Mouse (Mus musculus): ENCODE measurements around the gene Kif1a. TPM values are rescaled to one million over a fixed set of nuclear protein-coding genes. Genes with fewer than 3 reads are reported as not detected.

Kif1a gene
- polyA plus RNA-seq, 1 experiment from 2014 or later, result 19.1 TPM

- H3K36me3 ChIP-seq, result no peaks in the 10 kb centered on the region
- no peaks in the 10 kb centered on the region for H3K4me1 ChIP-seq
- H3K9ac ChIP-seq, result no peak overlapping the region
- H3K4me2 ChIP-seq, result no peak overlapping the region
- H3K27me3 ChIP-seq, result no peaks in the 10 kb centered on the region
- no peak for ATAC-seq (ENCODE audit: insufficient number of reproducible peaks, low FRiP score, low TSS enrichment, low read depth)
- H3K9me3 ChIP-seq, result no peaks in the 10 kb centered on the region
- no peak overlapping the region for H3K4me3 ChIP-seq
- no peak overlapping the region for H3K27ac ChIP-seq
Observed at GRCm38 (mm10) chr1:93014460-93014859, 87.3 kb downstream of the Kif1a start.

- H3K9ac ChIP-seq, result no peak overlapping the region
- no peaks in the 10 kb centered on the region for H3K36me3 ChIP-seq
- WGBS, result 78% methylated on average over 4 of the region's 4 CpGs
- H3K9me3 ChIP-seq, result no peaks in the 10 kb centered on the region
- no peak overlapping the region for H3K4me3 ChIP-seq
- no peaks in the 10 kb centered on the region for H3K27me3 ChIP-seq
- no peak for ATAC-seq (ENCODE audit: insufficient number of reproducible peaks, low FRiP score, low TSS enrichment, low read depth)
- no peak overlapping the region for H3K4me2 ChIP-seq
- H3K27ac ChIP-seq, result no peak overlapping the region
- H3K4me1 ChIP-seq, result no peaks in the 10 kb centered on the region
Observed at GRCm38 (mm10) chr1:93013367-93013766, 88.4 kb downstream of the Kif1a start.

DNA sequence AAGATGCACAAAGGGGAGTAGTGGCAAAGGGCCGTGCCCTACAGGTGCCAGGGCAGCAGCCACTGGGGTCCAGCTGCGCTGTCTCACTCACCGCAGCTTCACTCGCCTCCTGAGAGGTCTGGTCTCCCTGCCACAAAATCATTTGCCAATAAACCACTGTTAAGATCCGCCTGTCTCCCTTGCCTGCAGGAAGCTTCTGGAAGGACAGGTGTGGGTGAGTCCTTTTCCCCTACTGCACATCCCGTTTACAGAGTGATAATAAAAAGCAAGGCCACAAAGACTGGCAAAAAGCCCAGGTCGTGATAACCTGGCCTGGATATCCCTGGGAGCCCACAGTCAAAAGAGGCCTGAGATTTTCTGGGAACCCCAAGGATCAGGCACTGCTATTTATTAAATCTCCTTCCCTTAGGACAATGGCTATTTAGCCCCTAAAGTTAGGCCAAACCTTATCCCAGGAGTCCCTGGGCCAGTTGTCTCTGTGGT, 89.6 kb downstream of the Kif1a start:
- H3K27me3 ChIP-seq, result no peaks in the 10 kb centered on the region
- WGBS, result 57% methylated on average over 7 of the region's 7 CpGs
- no peaks in the 10 kb centered on the region for H3K4me1 ChIP-seq
- no peak overlapping the region for H3K27ac ChIP-seq
- H3K9me3 ChIP-seq, result no peaks in the 10 kb centered on the region
- H3K4me2 ChIP-seq, result no peak overlapping the region
- no peaks in the 10 kb centered on the region for H3K36me3 ChIP-seq
- ATAC-seq (ENCODE audit: insufficient number of reproducible peaks, low FRiP score, low TSS enrichment, low read depth), result no peak
- H3K9ac ChIP-seq, result no peak overlapping the region
- no peak overlapping the region for H3K4me3 ChIP-seq

GRCm38 (mm10) chr1:93010731-93011130, 91.0 kb downstream of the Kif1a start:
- no peak overlapping the region for H3K27ac ChIP-seq

GRCm38 (mm10) chr1:93009196-93009595, 92.6 kb downstream of the Kif1a start:
- no peak overlapping the region for H3K27ac ChIP-seq
- no peak for ATAC-seq (ENCODE audit: insufficient number of reproducible peaks, low FRiP score, low TSS enrichment, low read depth)
- WGBS, result 63% methylated on average over 4 of the region's 4 CpGs

More at GRCm38 (mm10) chr1:93010731-93011130, 91.0 kb downstream of the Kif1a start:
- Histone ChIP-seq H3K4me2 (no peak overlapping the region), H3K9me3 (no peaks in the 10 kb centered on the region), H3K4me1 (no peaks in the 10 kb centered on the region), H3K4me3 (no peak overlapping the region), H3K27me3 (0 out of 2 replicates have a peak, but pooled peaks cover 6% of the 10 kb centered on the region), H3K36me3 (no peaks in the 10 kb centered on the region), H3K9ac (no peak overlapping the region)
- WGBS, result 30% methylated on average over 3 of the region's 3 CpGs
- no peak for ATAC-seq (ENCODE audit: insufficient number of reproducible peaks, low FRiP score, low TSS enrichment, low read depth)

DNA sequence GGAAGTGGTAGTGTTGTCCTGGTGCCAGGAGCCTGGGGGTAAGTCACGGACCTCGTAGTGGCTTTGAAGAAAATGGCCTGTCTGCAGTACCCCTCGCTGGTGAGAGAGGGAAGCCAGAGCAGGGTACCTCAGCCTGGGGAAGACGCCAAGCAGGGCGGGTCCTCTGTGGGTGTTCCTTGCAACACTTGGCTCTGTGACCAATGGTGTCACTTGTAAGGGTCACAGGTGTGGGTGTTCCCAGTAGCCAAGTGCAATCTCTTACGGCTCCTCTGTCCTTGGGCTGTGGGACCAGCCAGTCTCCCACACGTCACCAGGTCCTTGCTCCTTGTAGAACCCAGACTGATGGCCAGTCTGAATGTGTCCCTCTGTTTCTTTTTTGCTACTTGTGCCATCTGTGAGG, 95.7 kb downstream of the Kif1a start, which contains the start of gene Aqp12:
TSS of gene Aqp12 (plus strand) at position 274 of the 400 bp plus-strand sequence.
- Histone ChIP-seq H3K4me2 (no peak within 1 kb of the TSS), H3K27me3 (0 out of 2 replicates have a peak, but pooled peaks cover 6% of the 10 kb centered on the region)
- WGBS, result 69% methylated on average over 7 of the region's 7 CpGs

More at GRCm38 (mm10) chr1:93009196-93009595, 92.6 kb downstream of the Kif1a start:
- Histone ChIP-seq H3K27me3 (0 out of 2 replicates have a peak, but pooled peaks cover 6% of the 10 kb centered on the region), H3K4me3 (no peak overlapping the region), H3K4me1 (no peaks in the 10 kb centered on the region), H3K4me2 (no peak overlapping the region), H3K9me3 (no peaks in the 10 kb centered on the region), H3K9ac (no peak overlapping the region), H3K36me3 (no peaks in the 10 kb centered on the region)

DNA sequence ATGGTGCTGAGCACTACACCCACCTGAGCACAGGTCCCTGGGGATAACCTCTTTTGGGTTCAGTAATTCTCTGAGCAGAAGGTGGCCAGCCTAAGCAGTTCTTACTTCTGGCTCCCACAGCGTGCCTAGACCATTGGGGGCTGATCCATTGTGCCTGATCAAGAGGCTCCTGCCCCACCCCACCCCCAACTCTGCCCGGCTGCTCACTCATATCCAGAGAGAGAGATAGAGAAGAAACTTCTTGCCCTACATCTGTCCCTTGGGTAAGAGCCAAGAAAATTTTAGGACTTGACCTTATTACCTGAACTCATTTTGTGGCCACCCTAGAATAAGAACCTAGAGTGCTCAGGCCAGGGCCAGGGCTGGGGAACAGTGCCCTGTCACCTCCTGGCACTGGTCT, 108.9 kb downstream of the Kif1a start:
- no peak overlapping the region for H3K4me2 ChIP-seq
- no peaks in the 10 kb centered on the region for H3K36me3 ChIP-seq
- no peaks in the 10 kb centered on the region for H3K9me3 ChIP-seq
- no peak overlapping the region for H3K9ac ChIP-seq
- 77% methylated on average over 2 of the region's 2 CpGs for WGBS
- H3K4me3 ChIP-seq, result no peak overlapping the region
- ATAC-seq (ENCODE audit: insufficient number of reproducible peaks, low FRiP score, low TSS enrichment, low read depth), result no peak
- peaks cover 3% of the 10 kb centered on the region; the same call in 1 of the 2 replicates for H3K4me1 ChIP-seq
- no peak overlapping the region for H3K27ac ChIP-seq
- H3K27me3 ChIP-seq, result no peaks in the 10 kb centered on the region

More for the DNA sequence above, 95.7 kb downstream of the Kif1a start, which contains the start of gene Aqp12:
- no peak for ATAC-seq (ENCODE audit: insufficient number of reproducible peaks, low FRiP score, low TSS enrichment, low read depth)
- H3K36me3 ChIP-seq, result no peaks in the 10 kb centered on the region
- no peak within 1 kb of the TSS for H3K27ac ChIP-seq
- H3K9ac ChIP-seq, result no peak within 1 kb of the TSS
- H3K9me3 ChIP-seq, result no peaks in the 10 kb centered on the region
- no peak within 1 kb of the TSS for H3K4me3 ChIP-seq
- no peaks in the 10 kb centered on the region for H3K4me1 ChIP-seq

DNA sequence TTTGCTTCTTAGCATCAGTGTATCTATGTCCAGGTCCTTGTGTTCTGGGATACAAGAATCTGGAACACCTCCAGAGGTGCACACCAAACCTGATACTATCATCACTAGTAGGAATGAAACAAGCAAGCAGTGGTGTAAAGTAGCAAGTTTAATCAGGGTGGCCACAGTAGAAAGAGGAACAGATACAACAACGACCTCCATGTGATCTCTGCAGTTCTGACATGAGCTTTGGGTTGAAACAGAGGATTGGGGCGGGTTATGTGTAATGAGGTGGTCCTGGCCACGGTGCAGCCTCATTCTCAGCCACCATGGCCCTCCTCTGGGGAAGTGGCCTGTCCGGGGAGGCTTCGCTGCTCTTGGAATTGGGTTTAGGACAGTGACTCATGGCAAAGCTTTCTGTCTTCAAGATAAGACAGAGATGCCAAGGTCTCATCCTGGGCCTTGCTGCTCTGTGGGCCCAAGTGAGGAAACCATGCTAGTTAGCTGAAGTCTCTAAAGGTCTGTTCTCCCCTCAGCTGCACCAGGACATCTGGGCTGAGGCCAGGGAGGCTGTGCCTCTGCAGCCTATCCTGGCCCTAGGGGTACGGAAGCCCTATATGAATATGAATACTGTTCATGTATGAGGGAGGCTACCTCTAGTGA, 109.4 kb downstream of the Kif1a start:
- H3K4me1 ChIP-seq, result peaks cover 3% of the 10 kb centered on the region; the same call in 1 of the 2 replicates
- WGBS, result 83% methylated on average over 6 of the region's 6 CpGs
- no peak for ATAC-seq (ENCODE audit: insufficient number of reproducible peaks, low FRiP score, low TSS enrichment, low read depth)

DNA sequence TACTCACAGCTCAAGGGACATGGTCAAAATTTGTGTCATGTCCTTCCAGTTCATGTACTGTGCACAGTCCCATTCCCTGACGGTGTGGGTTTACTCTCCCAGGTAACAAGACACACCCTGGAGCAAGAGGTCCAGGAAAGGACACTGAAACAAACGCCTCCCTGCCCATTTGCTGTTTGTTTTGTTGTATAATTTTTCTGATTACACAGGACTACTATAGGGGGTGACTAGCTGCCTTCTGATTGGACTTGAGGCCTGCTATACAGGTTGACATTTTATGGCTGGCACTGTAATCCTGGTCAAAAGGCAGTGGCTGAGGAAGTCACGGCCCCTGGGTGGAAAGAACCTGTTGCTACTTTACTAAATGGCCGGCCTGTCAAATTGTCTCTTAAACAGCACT, 111.9 kb downstream of the Kif1a start:
- no peaks in the 10 kb centered on the region for H3K36me3 ChIP-seq
- peaks cover 3% of the 10 kb centered on the region; the same call in 1 of the 2 replicates for H3K4me1 ChIP-seq
- ATAC-seq (ENCODE audit: insufficient number of reproducible peaks, low FRiP score, low TSS enrichment, low read depth), result no peak
- H3K9me3 ChIP-seq, result no peaks in the 10 kb centered on the region
- no peak overlapping the region for H3K9ac ChIP-seq
- H3K27ac ChIP-seq, result no peak overlapping the region
- H3K27me3 ChIP-seq, result no peaks in the 10 kb centered on the region
- no peak overlapping the region for H3K4me2 ChIP-seq
- 55% methylated on average over 4 of the region's 4 CpGs for WGBS
- H3K4me3 ChIP-seq, result no peak overlapping the region

More for the DNA sequence above, 109.4 kb downstream of the Kif1a start:
- no peak overlapping the region for H3K4me3 ChIP-seq
- no peaks in the 10 kb centered on the region for H3K9me3 ChIP-seq
- H3K27me3 ChIP-seq, result no peaks in the 10 kb centered on the region
- no peak overlapping the region for H3K27ac ChIP-seq
- no peak overlapping the region for H3K4me2 ChIP-seq
- no peaks in the 10 kb centered on the region for H3K36me3 ChIP-seq
- no peak overlapping the region for H3K9ac ChIP-seq

- no peak overlapping the region for H3K4me3 ChIP-seq
- no peak overlapping the region for H3K27ac ChIP-seq
- no peak overlapping the region for H3K9ac ChIP-seq
- no peaks in the 10 kb centered on the region for H3K27me3 ChIP-seq
- 73% methylated on average over 4 of the region's 4 CpGs for WGBS
- no peak for ATAC-seq (ENCODE audit: insufficient number of reproducible peaks, low FRiP score, low TSS enrichment, low read depth)
- no peaks in the 10 kb centered on the region for H3K9me3 ChIP-seq
- no peaks in the 10 kb centered on the region for H3K4me1 ChIP-seq
- no peaks in the 10 kb centered on the region for H3K36me3 ChIP-seq
- no peak overlapping the region for H3K4me2 ChIP-seq
Observed at GRCm38 (mm10) chr1:92988894-92989293, 112.9 kb downstream of the Kif1a start.

- H3K9me3 ChIP-seq, result no peaks in the 10 kb centered on the region
- no peak overlapping the region for H3K4me2 ChIP-seq
- no peaks in the 10 kb centered on the region for H3K27me3 ChIP-seq
- WGBS, result 84% methylated on average over 5 of the region's 5 CpGs
- no peak for ATAC-seq (ENCODE audit: insufficient number of reproducible peaks, low FRiP score, low TSS enrichment, low read depth)
- no peaks in the 10 kb centered on the region for H3K4me1 ChIP-seq
- H3K27ac ChIP-seq, result no peak overlapping the region
- no peak overlapping the region for H3K4me3 ChIP-seq
- no peak overlapping the region for H3K9ac ChIP-seq
- no peaks in the 10 kb centered on the region for H3K36me3 ChIP-seq
Observed at GRCm38 (mm10) chr1:92984999-92985398, 116.8 kb downstream of the Kif1a start.

- H3K9me3 ChIP-seq, result no peaks in the 10 kb centered on the region
- no peaks in the 10 kb centered on the region for H3K36me3 ChIP-seq
- ATAC-seq (ENCODE audit: insufficient number of reproducible peaks, low FRiP score, low TSS enrichment, low read depth), result no peak
Observed at GRCm38 (mm10) chr1:92982931-92983605, 118.7 kb downstream of the Kif1a start.

More at GRCm38 (mm10) chr1:92982931-92983605, 118.7 kb downstream of the Kif1a start:
- Histone ChIP-seq H3K4me1 (peaks cover 6% of the 10 kb centered on the region), H3K27me3 (no peaks in the 10 kb centered on the region), H3K4me3 (no peak overlapping the region), H3K27ac (no peak overlapping the region), H3K9ac (no peak overlapping the region), H3K4me2 (no peak overlapping the region)
- 86% methylated on average over 17 of the region's 17 CpGs for WGBS

All from limb, embryonic 15.5 days (tissue).